Mouse (Mus musculus) erythroid progenitor cell, adult 5-6 weeks (primary cell): ENCODE data around the gene Bdkrb1. TPM values are rescaled to one million over a fixed set of nuclear protein-coding genes. Genes with fewer than 3 reads are reported as not detected.

ENCODE experiments used
- ATAC-seq: replicated peaks from 2 replicates; pipeline ENCODE4 v1.8.0; 2016; ENCODE audit warnings: moderate number of reproducible peaks, mild to moderate bottlenecking, moderate TSS enrichment, inconsistent platforms; ENCODE audit not compliant: poor library complexity, low FRiP score, severe bottlenecking
- total RNA-seq, 2 experiments: library from RNA; stranded (forward) in 1 of 2; stranded (reverse) in 1 of 2; fragments of 150-400 nt in 1 of 2; fragments of 186-747, 209-891 nt in 1 of 2; gene quantifications; 2 replicates each; pipeline versions ENCODE4 v1.2.3 to v1.2.4; 2015 to 2017; ENCODE audit warnings: low replicate concordance in 2 of 2

Gene Bdkrb1
- total RNA-seq, 2 experiments from 2014 or later = not detected

GRCm38 (mm10) chr12:105593471-105593870 is 9.4 kb upstream of the Bdkrb1 start:
- ATAC-seq = no peak

DNA sequence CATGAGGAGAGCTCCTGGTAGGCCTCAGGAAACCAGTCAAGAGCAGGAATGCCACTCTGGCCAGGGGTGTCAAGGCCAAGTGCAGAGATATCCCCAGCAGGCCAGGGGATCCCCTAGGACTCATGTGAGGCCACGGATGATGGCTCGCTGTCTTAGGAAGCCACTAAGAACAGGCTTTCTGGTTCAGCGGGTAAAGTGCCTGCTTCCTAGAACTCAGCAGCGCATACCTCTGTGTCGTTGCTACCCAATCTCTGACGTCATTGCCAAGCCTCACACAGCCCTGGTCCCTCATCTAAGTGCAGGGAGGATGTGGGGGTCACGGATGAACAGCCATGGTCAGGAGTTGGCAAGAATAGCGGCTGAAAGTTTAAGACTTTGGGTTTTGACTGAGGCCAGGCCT is 5.8 kb upstream of the Bdkrb1 start:
- ATAC-seq = no peak

- ATAC-seq = no peak
These were observed 4.4 kb upstream of the Bdkrb1 start for GRCm38 (mm10) chr12:105598503-105598902.

DNA sequence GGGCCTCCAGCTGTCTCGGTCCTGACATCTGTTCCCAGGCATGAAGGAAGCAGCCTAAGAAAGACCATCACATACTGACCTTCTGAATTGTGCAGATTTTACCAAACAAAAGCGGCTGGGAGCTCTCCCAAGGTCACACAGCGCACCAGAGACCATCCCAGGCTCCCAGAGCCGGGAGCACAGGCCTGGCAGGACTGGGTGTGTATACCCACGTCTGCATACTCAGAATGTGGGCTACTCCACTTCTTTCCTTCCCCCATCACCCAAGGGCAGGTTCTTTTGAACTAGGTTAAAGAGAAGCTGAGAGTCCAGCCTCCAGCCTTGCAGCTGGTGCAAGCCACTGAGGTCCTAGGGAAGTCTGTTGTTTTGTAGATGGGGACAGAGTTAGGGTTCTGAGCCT is 3.8 kb upstream of the Bdkrb1 start:
- ATAC-seq = no peak

GRCm38 (mm10) chr12:105601586-105601985 is 1.3 kb upstream of the Bdkrb1 start:
- no peak for ATAC-seq

DNA sequence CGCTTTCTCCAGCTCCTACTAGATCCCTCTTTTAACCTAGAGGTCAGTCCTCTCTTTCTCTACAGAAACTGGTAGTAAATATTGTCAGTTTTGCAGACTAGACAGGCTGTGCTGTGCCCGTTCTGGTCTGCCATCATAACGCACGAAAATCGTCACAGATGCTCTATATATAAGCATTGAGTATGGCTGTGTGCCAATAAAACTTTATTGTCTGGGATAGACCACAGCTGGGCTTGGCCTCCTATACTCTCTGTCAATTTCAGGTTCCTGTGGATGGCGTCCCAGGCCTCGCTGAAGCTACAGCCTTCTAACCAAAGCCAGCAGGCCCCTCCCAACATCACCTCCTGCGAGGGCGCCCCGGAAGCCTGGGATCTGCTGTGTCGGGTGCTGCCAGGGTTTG is 1.0 kb downstream of the Bdkrb1 start:
- no peak for ATAC-seq

- ATAC-seq = no peak
These were observed 2.3 kb downstream of the Bdkrb1 start for GRCm38 (mm10) chr12:105605212-105605611.

DNA sequence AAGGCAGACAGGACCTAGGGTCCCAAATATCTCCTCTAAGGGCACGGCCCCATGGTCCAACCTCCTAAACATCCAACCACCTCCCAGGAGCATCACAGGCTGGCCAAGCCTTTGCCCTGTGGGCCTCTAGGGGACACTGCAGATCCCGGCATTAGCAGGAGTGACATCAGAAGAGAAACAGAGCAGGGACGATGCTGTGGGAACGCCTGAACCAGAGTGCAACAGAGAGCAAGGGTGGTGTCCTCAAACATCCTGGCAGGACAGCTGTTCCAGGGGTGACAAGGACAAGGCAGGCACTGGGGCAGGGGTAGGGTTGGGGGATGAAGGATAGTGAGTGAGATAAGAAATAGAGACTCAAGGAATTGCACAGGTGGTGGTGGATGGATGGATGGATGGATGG is 4.0 kb downstream of the Bdkrb1 start:
- no peak for ATAC-seq

- ATAC-seq = no peak
These were observed 8.2 kb downstream of the Bdkrb1 start for GRCm38 (mm10) chr12:105611045-105611444.

- ATAC-seq = no peak
These were observed 8.9 kb downstream of the Bdkrb1 start for GRCm38 (mm10) chr12:105611748-105612147.

- no peak for ATAC-seq
These were observed 10.7 kb downstream of the Bdkrb1 start for GRCm38 (mm10) chr12:105613559-105613958.

GRCm38 (mm10) chr12:105622048-105622447 is 19.2 kb downstream of the Bdkrb1 start:
- ATAC-seq = no peak

DNA sequence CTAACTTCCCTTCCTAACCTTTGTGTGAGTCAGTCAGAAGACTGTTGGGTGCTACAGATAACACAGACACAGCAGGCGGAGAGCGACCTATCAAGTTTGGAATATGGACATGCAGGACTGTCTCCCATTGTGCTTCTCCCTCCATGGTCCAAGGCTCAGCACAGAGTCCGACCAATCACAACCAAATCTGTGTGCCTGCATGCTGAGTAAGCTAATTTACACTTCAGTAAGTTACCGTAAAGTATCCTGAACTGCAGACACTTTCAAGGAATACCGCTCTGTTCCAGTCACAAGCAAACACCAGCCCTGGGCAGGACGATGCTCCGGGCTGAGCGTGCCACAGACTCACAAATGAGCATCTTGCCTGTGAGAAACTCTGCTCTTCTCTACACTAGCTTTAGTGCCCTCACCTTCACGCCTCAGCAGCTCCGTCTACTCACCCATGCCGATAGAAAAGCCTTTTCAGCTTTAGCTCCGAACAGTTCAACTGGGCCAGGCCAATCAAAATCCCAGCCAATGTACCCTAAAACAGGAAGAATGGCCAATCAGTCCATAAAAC is 20.2 kb downstream of the Bdkrb1 start:
- ATAC-seq = no peak

GRCm38 (mm10) chr12:105625798-105626197 is 22.9 kb downstream of the Bdkrb1 start:
- ATAC-seq = no peak

GRCm38 (mm10) chr12:105634374-105635067 is 31.6 kb downstream of the Bdkrb1 start:
- ATAC-seq = no peak

DNA sequence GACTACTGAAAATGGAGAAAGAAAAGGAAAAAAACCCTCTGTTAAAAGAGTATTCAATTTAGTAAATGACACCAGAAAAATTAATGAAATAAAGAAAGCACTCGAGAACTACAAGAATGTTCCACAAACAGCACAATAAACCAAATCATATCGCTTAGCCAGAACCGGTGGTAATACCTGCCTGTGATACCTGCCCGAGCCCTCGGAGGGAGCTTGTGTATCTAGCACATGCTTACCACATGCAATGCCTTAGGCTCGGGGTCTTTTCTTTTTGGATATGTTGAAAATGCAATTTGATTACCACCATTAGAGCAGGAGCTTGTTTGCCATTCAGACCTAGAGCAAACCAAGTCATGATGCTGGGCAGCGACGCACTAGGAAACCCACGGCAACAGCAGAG is 33.7 kb downstream of the Bdkrb1 start:
- no peak for ATAC-seq

DNA sequence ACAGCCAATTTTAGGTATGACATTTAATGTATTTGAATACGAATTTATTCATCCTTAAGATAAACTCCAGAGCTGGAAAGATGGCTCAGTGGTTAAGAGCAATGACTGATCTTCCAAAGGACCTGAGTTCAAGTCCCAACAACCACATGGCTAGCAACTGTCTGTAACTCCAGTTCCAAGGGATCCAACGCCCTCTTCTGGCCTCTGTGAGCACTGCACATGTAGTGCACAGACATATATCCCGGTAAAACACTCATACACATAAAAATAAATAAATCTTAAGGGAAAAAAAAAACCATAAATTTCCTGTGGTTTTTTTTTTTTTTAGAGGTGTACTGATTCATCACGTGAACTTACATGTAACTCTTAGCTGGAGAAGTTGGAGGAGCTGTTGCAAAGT is 34.7 kb downstream of the Bdkrb1 start:
- ATAC-seq = no peak

DNA sequence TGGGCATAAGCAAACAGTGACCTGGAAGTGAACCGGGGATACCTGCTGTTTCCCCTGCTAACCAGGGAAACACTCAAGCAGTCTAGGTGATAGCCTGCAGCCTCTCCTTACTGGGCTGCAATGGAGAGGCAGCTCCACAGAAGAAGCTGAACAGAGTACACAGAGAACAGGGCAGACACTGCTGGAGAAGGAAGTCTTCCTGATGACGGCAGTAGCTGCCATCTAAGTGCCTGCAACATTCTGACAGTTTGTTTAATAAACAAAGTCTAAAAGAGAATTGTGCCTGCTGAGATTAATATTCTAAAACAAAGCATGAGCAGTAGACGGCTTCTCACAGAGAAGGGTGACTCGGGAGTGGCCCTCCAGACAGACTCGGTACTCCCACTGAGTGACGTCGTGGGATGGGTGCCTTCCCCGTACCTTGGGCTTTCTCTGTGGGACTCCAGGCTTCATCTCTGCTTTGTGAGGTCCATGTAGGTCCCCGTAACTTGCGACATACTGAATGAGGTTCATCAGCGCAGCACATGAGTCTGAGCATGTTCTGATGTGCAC is 40.0 kb downstream of the Bdkrb1 start:
- no peak for ATAC-seq
